Mouse (Mus musculus): ENCODE results near the gene Ciao2b. TPM values are rescaled to one million over a fixed set of nuclear protein-coding genes. Genes with fewer than 3 reads are reported as not detected.
A peak's percentile ranks its signal among the peaks of the same experiment; 100 is the strongest.

Gene Ciao2b
- polyA plus RNA-seq, 1 experiment: 50.7 TPM

DNA sequence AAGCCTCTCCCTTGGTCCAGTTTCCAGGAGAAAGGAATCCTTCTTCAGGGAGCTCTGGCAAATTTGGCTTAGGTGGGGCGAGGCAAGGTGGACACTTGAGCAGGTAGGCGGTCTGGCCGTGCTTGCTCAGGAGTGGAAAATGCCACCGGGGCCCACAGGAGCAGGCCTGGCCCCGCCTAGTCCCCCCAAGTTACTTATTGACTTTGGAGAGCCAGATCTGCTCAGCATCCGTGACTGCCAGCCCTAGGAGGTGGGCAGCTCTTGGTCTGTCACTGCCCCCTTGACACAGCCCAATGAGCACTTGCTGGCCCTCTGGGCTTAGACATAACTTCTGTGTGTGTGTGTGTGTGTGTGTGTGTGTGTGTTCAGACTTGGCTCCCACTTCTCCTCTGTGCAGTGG, 17.6 kb downstream of the Ciao2b start, which contains the start of gene Cdh16:
Gene Cdh16, minus strand, starts transcription at position 236 of the 400 bp plus-strand sequence.
- no peak for TF ChIP-seq CTCF (IDR thresholded peaks at IDR 0.05; ENCODE audit: low read depth, low read length)
- no peak for TF ChIP-seq POLR2A (IDR thresholded peaks at IDR 0.05; ENCODE audit: borderline replicate concordance, low read depth, low read length)
- H3K27ac ChIP-seq (ENCODE audit: insufficient read depth, low read depth, low read length): no peak within 1 kb of the TSS
- H3K4me3 ChIP-seq (ENCODE audit: insufficient read depth, low read length): no peak within 1 kb of the TSS
- H3K4me1 ChIP-seq (ENCODE audit: control insufficient read depth, insufficient read depth, low read length): no peaks in the 10 kb centered on the region

DNA sequence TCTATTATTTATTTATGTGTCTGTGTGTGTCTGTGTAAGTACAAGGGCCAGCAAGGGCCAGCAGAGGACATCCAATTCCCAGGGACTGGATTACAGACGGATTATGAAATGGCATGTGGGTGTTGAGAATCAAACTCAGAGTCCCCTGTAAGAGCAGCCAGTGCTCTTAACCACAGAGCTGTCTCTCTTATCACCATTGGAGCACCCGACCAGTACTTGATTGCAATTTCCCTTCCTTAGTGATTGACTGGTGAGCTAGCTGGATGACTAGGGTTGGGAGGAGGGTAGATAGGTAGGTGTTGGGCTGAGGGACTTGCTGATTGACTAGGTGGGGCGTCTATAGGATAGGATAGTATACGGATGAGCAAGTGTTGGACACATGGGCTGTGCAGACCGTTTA, 21.0 kb downstream of the Ciao2b start:
- Histone ChIP-seq H3K4me1 (ENCODE audit: control insufficient read depth, insufficient read depth, low read length) (no peaks in the 10 kb centered on the region), H3K27ac (ENCODE audit: insufficient read depth, low read depth, low read length) (no peak overlapping the region), H3K4me3 (ENCODE audit: insufficient read depth, low read length) (no peak overlapping the region)
- TF ChIP-seq POLR2A (IDR thresholded peaks at IDR 0.05; ENCODE audit: borderline replicate concordance, low read depth, low read length) (no peak), CTCF (IDR thresholded peaks at IDR 0.05; ENCODE audit: low read depth, low read length) (no peak)

DNA sequence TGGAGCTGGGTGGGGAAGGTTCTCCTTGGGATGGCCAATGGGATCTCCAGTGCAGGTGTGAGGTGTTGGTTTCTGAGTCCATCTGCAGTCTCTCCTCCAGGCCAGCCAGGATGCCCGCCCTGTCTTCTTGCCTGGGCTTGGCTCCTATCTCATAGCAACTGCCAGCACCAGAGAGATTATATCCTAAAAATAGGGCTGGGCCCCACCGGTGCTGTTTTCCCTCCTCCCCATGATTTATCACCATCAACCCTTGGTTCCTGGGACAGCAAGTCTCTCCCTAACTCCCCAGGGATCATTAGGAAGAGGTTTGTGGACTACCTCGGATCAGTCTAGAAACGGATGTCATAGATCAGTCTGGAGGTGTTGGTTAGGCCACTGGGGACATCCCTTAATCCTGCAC, 28.6 kb downstream of the Ciao2b start:
- H3K4me1 ChIP-seq (ENCODE audit: control insufficient read depth, insufficient read depth, low read length): no peaks in the 10 kb centered on the region
- no peak for TF ChIP-seq POLR2A (IDR thresholded peaks at IDR 0.05; ENCODE audit: borderline replicate concordance, low read depth, low read length)
- no peak overlapping the region for H3K4me3 ChIP-seq (ENCODE audit: insufficient read depth, low read length)
- H3K27ac ChIP-seq (ENCODE audit: insufficient read depth, low read depth, low read length): no peak overlapping the region

DNA sequence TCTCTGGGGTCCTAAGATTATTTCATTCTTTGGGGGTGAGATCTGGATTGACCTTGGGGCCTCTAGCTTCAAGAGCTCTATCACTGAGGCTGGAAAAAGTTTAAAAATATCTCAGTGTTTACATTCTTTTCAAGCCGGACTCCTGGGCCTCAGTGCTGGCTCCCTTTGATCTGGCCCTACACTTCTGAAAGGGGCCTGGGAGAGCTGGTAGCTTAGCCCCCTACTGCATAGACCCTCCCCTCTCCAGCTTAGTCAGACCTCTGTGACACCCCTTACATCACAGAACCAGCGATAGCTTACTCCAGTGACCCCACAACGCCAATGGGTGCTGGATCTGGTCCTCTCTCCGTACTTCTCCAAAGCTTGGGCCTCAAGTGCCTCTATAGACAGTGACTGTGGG, 30.2 kb downstream of the Ciao2b start:
- Histone ChIP-seq H3K4me1 (ENCODE audit: control insufficient read depth, insufficient read depth, low read length) (no peaks in the 10 kb centered on the region), H3K27ac (ENCODE audit: insufficient read depth, low read depth, low read length) (no peak overlapping the region), H3K4me3 (ENCODE audit: insufficient read depth, low read length) (no peak overlapping the region)
- no peak for TF ChIP-seq CTCF (IDR thresholded peaks at IDR 0.05; ENCODE audit: low read depth, low read length)
- no peak for TF ChIP-seq POLR2A (IDR thresholded peaks at IDR 0.05; ENCODE audit: borderline replicate concordance, low read depth, low read length)

DNA sequence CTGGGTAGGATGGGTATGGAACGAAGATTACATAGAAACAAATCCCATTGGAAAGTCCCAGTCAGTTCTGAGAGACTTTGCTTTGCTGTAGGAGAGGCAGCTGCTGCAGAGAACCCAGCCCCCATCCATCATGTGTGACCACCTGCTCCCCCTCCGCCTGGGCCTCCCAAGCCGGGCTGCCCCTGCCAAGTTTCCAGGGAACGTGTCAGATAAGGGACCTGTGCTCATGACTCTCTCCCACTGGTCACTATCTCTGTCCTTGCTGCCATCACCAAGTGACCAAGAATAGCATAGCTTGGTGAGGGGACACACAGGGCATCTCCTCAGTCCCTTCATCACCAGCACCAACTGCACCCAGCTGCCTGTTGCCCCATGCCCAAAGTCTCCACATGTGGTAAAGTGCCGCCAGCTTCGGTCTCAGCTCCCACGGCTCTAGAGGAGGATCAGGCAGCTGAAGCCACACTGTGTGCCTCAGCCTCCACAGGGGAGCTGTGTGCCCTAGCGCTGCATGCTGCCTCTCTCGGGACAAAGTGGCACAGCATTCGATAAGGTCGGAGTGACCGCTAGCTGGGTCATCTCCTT, 31.5 kb downstream of the Ciao2b start:
- no peaks in the 10 kb centered on the region for H3K4me1 ChIP-seq (ENCODE audit: control insufficient read depth, insufficient read depth, low read length)

DNA sequence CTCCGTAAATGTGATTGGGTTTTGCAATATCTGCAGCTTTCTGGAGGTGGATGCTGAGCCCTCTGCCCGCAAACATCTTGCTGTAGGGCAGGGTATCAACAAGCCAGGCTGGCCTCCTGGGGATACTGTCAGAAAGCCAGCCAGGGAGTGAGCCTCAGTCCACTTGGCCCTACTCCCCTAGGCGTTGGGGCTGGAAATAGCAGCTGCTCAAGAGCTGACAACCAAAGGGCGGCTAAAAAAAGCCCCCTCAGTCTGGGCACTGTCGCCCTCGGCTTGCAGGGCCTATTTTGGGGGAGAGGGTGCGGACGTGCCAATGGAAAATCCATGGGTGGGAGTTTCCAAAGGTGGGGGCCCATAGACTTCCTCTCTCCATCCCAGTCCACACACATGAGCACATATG, 32.5 kb downstream of the Ciao2b start:
- no peak overlapping the region for H3K4me3 ChIP-seq (ENCODE audit: insufficient read depth, low read length)
- TF ChIP-seq POLR2A (IDR thresholded peaks at IDR 0.05; ENCODE audit: borderline replicate concordance, low read depth, low read length) (no peak), CTCF (IDR thresholded peaks at IDR 0.05; ENCODE audit: low read depth, low read length) (no peak)
- H3K27ac ChIP-seq (ENCODE audit: insufficient read depth, low read depth, low read length): no peak overlapping the region
- H3K4me1 ChIP-seq (ENCODE audit: control insufficient read depth, insufficient read depth, low read length): no peaks in the 10 kb centered on the region

More for the DNA sequence above, 31.5 kb downstream of the Ciao2b start:
- Histone ChIP-seq H3K27ac (ENCODE audit: insufficient read depth, low read depth, low read length) (no peak overlapping the region), H3K4me3 (ENCODE audit: insufficient read depth, low read length) (no peak overlapping the region)
- TF ChIP-seq CTCF (IDR thresholded peaks at IDR 0.05; ENCODE audit: low read depth, low read length) (no peak), POLR2A (IDR thresholded peaks at IDR 0.05; ENCODE audit: borderline replicate concordance, low read depth, low read length) (no peak)

DNA sequence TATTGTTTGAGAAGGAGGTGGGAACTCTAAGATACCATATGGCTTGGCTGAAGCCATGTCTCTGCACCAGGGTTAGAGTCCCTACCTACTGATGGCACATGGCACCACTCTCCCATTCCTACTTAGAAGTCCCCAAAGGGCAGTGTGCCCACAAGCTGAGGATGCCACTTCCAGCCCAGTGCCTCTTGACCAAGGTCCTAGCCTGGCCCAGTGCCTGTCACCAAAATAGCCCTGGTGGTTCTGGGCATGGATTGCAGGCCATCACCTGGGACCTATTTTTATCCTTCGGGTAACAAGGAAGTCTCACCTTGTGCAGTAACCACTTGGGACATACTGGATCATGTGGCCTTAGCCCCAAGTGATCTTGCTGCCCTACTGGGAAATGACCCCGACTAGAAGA, 33.8 kb downstream of the Ciao2b start:
- no peak for TF ChIP-seq CTCF (IDR thresholded peaks at IDR 0.05; ENCODE audit: low read depth, low read length)
- TF ChIP-seq POLR2A (IDR thresholded peaks at IDR 0.05; ENCODE audit: borderline replicate concordance, low read depth, low read length): no peak
- Histone ChIP-seq H3K4me3 (ENCODE audit: insufficient read depth, low read length) (no peak overlapping the region), H3K4me1 (ENCODE audit: control insufficient read depth, insufficient read depth, low read length) (no peaks in the 10 kb centered on the region), H3K27ac (ENCODE audit: insufficient read depth, low read depth, low read length) (no peak overlapping the region)

DNA sequence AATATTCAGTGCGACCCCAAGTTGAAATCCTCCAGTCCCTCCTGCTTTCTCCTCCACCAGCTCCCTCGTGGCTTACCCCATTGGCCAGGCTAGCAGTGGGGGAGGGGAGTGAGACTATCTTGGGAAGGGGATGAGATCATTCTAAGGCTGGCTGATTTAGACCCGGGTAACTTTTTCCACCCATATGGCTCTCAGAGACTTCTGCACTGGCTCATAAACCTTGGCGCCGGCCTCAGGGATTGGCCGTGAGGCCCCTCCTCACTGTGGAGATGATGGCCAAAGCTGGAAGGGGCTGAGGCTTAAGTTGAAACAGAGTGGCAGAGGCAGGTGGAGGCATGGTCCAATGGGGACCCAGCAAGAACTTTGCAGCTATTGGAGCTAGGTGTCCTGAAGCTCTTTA, 35.4 kb downstream of the Ciao2b start:
- Histone ChIP-seq H3K27ac (ENCODE audit: insufficient read depth, low read depth, low read length) (no peak overlapping the region), H3K4me1 (ENCODE audit: control insufficient read depth, insufficient read depth, low read length) (peaks cover 7% of the 10 kb centered on the region), H3K4me3 (ENCODE audit: insufficient read depth, low read length) (no peak overlapping the region)
- TF ChIP-seq CTCF (IDR thresholded peaks at IDR 0.05; ENCODE audit: low read depth, low read length): no peak
- no peak for TF ChIP-seq POLR2A (IDR thresholded peaks at IDR 0.05; ENCODE audit: borderline replicate concordance, low read depth, low read length)

DNA sequence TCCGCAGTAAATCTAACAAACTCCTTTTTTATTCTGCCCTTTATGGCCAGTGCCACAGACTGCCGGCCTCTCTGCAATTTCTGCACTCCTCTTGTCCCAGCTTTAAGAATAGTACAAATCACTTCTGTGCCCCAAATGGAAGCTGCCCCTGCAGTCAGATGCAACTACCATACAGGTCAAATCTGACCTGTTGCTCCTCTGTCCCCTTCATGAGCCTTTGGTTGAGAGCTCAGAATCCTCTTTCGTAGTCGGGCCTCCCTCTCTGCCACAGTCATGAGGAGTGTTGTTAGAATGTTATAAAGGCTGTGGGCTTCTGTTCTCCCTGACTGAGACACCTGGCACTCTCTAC, 38.5 kb downstream of the Ciao2b start:
- Histone ChIP-seq H3K4me1 (ENCODE audit: control insufficient read depth, insufficient read depth, low read length) (peaks cover 7% of the 10 kb centered on the region), H3K27ac (ENCODE audit: insufficient read depth, low read depth, low read length) (no peak overlapping the region), H3K4me3 (ENCODE audit: insufficient read depth, low read length) (no peak overlapping the region)
- no peak for TF ChIP-seq CTCF (IDR thresholded peaks at IDR 0.05; ENCODE audit: low read depth, low read length)
- TF ChIP-seq POLR2A (IDR thresholded peaks at IDR 0.05; ENCODE audit: borderline replicate concordance, low read depth, low read length): no peak

DNA sequence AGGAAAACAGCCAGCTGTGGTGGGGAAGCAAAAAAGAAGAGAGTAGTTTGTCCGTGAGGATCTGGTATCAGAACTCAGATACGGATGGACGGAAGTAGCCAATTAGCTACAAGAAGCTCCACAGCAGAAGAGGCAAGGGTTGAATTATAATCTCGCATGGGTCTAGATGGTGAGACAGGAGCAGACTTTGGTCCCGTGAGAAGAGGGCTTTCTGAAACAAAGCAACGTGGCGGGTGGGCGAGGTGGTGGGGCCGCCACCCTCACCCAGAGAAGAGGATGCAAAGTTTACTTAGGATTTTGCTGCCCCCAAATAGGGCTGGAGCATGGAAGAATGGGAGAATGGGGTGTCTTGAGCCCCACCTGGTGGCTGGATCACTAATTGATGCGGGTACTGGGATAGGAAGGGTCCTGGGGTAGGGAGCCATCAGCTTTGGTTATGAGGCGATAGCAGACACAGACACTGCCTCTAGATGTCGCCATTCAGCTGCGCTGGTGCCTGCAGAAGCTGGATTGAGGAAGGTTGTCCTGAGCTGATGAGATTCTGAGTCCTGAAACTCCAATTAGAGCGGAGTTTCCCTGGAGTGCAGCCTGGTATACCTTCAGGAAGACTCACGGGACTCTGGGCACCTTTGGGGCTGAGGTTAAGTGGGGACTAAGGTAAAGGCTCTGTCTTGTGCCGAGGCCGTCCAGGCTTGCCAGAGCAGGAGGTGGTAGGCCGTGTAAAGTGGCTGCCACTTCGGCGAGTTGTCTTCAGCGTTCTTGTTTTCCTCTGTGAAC, 39.1 kb downstream of the Ciao2b start:
- TF ChIP-seq POLR2A (IDR thresholded peaks at IDR 0.05; ENCODE audit: borderline replicate concordance, low read depth, low read length): no peak
- peak; percentile 87 for TF ChIP-seq CTCF (IDR thresholded peaks at IDR 0.05; ENCODE audit: low read depth, low read length)
- peaks cover 7% of the 10 kb centered on the region for H3K4me1 ChIP-seq (ENCODE audit: control insufficient read depth, insufficient read depth, low read length)
- 0 out of 2 replicates have a peak overlapping the region, but pooled peaks have one; percentile 17 for H3K4me3 ChIP-seq (ENCODE audit: insufficient read depth, low read length)
- H3K27ac ChIP-seq (ENCODE audit: insufficient read depth, low read depth, low read length): no peak overlapping the region

Data from bone marrow macrophage, adult 2 months (primary cell).